8 mouse cellular contexts compared by ENCODE assay signal in the genomic region with DNA sequence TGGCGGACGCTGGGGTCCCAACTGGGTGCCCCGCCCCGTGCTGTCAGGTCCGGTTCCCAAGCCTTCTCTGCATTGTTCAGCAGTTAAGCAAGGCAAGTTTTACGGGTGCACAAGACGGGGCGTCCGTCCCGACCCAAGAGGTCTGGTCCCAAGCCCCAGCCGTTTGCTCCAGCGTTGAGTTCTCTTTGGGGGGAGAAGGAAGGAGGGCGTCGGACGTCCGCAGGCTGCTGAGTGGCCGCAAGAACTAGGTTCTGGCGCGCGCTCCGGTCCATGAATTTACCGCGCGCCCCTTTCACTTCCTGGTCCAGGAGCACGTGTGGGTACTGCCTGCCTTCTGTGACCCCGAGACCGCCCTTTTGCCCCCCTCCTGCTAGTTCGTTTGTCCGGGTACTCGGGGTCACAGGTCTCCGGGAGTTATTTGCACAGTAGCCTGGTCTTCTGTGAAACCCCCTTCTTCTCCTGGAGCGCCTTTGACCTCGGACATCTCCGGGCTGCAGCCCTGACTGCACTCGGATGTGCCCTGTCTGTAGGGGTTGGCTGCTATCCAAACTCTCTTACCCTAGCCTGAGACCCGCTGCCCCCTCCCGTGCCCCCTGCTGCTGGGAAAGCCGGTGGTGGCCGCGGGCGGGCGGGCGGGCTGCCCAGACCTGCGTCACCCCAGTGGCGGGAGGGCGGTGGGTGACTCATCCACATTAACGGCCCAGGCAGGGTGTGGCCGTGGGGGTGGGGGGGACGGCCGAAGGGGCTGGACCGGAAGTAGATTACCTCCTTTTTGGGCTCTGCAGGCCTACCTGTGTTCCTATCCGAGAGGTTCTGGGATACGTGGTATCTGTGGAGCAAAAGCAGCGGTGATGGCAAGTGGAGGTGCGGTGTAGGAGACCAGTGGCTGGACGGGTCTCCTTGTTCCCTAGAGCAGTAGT. TPM values are rescaled to one million over a fixed set of nuclear protein-coding genes. Genes with fewer than 3 reads are reported as not detected.
DNase-seq lines count a peak whose midpoint lies in the region; ATAC-seq and TF ChIP-seq lines count a peak whose summit lies in the region.

No protein-coding gene starts in this region.

- H3K4me3 ChIP-seq in testis, adult 2 months (ENCODE audit: control insufficient read depth, low read depth, low read length), result peak overlapping the region; percentile 65
- H3K4me3 ChIP-seq in embryonic facial prominence, embryonic 15.5 days (replicated peaks), result peak overlapping the region; percentile 57

- peaks cover 25% of the 10 kb centered on the region for H3K4me1 ChIP-seq in testis, adult 2 months (ENCODE audit: control insufficient read depth, insufficient read depth, low read length)
- peaks cover 56% of the 10 kb centered on the region for H3K4me1 ChIP-seq in embryonic facial prominence, embryonic 15.5 days

- no peaks in the 10 kb centered on the region for H3K27me3 ChIP-seq in testis, adult 2 months (ENCODE audit: control insufficient read depth, insufficient read depth, low read length)
- H3K27me3 ChIP-seq in embryonic facial prominence, embryonic 15.5 days, result no peaks in the 10 kb centered on the region

- no peaks in the 10 kb centered on the region for H3K9me3 ChIP-seq in embryonic facial prominence, embryonic 15.5 days (replicated peaks)

- peak overlapping the region; percentile 45 for H3K27ac ChIP-seq in testis, adult 2 months (ENCODE audit: control insufficient read depth, insufficient read depth, low read depth, low read length)
- peak overlapping the region; percentile 86 for H3K27ac ChIP-seq in embryonic facial prominence, embryonic 15.5 days (replicated peaks)

- TF ChIP-seq CTCF in testis, adult 2 months (IDR thresholded peaks at IDR 0.05; ENCODE audit: control insufficient read depth, insufficient read depth, insufficient replicate concordance, low read depth, low read length), result no peak

- TF ChIP-seq POLR2A in testis, adult 2 months (IDR thresholded peaks at IDR 0.05; ENCODE audit: control insufficient read depth, low read depth, low read length), result 0 out of 2 replicates have a peak, but pooled peaks have one; percentile 1

- WGBS in embryonic facial prominence, embryonic 15.5 days, result 1% methylated on average over 54 of the region's 56 CpGs

- no peaks in the 10 kb centered on the region for H3K36me3 ChIP-seq in testis, adult 2 months (ENCODE audit: control insufficient read depth, insufficient read depth, low read length)
- H3K36me3 ChIP-seq in embryonic facial prominence, embryonic 15.5 days, result peaks cover 30% of the 10 kb centered on the region

- no peak for DNase-seq in testis, postnatal 14 days (ENCODE audit: low spot score)
- DNase-seq in heart, postnatal 10 days, result peak; percentile 79
- peak; percentile 85 to 86 for DNase-seq in kidney, postnatal 36 days
- DNase-seq in testis, postnatal 10 days (ENCODE audit: low spot score), result peak; percentile 63
- no peak for DNase-seq in right cerebral cortex, postnatal 14 days

- intact Hi-C loops in heart, postnatal 10 days (cut with DNase I), result loop anchor here (1.0 to 10.0 kb wide), 2 partner anchors 25 to 296 kb away; partner anchors contain the start of gene Pea15a

- peak; percentile 22; the same call in 1 of the 2 replicates for ATAC-seq in embryonic facial prominence, embryonic 15.5 days (ENCODE audit: insufficient number of reproducible peaks, low FRiP score, low TSS enrichment, low read depth)
- ATAC-seq in megakaryocyte-erythroid progenitor cell, adult 5-6 weeks (replicated peaks; ENCODE audit: low FRiP score, low TSS enrichment, poor library complexity, severe bottlenecking), result peak; percentile 9

- peak overlapping the region; percentile 50 for H3K9ac ChIP-seq in embryonic facial prominence, embryonic 15.5 days

- peak overlapping the region; percentile 68 for H3K4me2 ChIP-seq in embryonic facial prominence, embryonic 15.5 days (replicated peaks)

RNA-seq across cellular contexts. Expression of gene Tagln2, which starts 0.9 kb away (rescaled TPM):
- 7.6 and 16.5 TPM in 2 replicates for polyA plus RNA-seq in testis, adult 2 months (2012; rRNA removed)
- polyA plus RNA-seq in embryonic facial prominence, embryonic 15.5 days (2015; fragmentation: Nextera tagmentation; extraction: Ambion mirVana), result 260 and 286 TPM in 2 replicates
- 100 to 1,000 TPM; 173 to 178 TPM for total RNA-seq in heart, postnatal 10 days (2021)
- 244 and 269 TPM in 2 replicates for total RNA-seq in megakaryocyte-erythroid progenitor cell, adult 5-6 weeks (2014; fragmentation: Nextera tagmentation)
- 147 and 171 TPM in 2 replicates for total RNA-seq in megakaryocyte-erythroid progenitor cell, adult 5-6 weeks (2017)

RNA-seq across cellular contexts. Expression of gene Igsf9, which starts 19.1 kb away (rescaled TPM):
- polyA plus RNA-seq in testis, adult 2 months (2012; rRNA removed), result 66.1 and 68.5 TPM in 2 replicates
- polyA plus RNA-seq in embryonic facial prominence, embryonic 15.5 days (2015; fragmentation: Nextera tagmentation; extraction: Ambion mirVana), result 58.4 and 61.0 TPM in 2 replicates
- total RNA-seq in heart, postnatal 10 days (2021), result 1 to 10 TPM; 1.0 to 1.4 TPM
- total RNA-seq in megakaryocyte-erythroid progenitor cell, adult 5-6 weeks (2014; fragmentation: Nextera tagmentation), result not detected in 2 replicates
- total RNA-seq in megakaryocyte-erythroid progenitor cell, adult 5-6 weeks (2017), result 0.09 TPM in 1 of 2 replicates, not detected in the other

RNA-seq across cellular contexts. Expression of gene Cfap45, which starts 19.9 kb away (rescaled TPM):
- polyA plus RNA-seq in testis, adult 2 months (2012; rRNA removed), result 302 and 305 TPM in 2 replicates
- 12.2 and 18.7 TPM in 2 replicates for polyA plus RNA-seq in embryonic facial prominence, embryonic 15.5 days (2015; fragmentation: Nextera tagmentation; extraction: Ambion mirVana)
- total RNA-seq in heart, postnatal 10 days (2021), result 1 to 10 TPM; 1.8 to 2.8 TPM
- total RNA-seq in megakaryocyte-erythroid progenitor cell, adult 5-6 weeks (2014; fragmentation: Nextera tagmentation), result not detected in 2 replicates
- 0.75 TPM in 1 of 2 replicates, not detected in the other for total RNA-seq in megakaryocyte-erythroid progenitor cell, adult 5-6 weeks (2017)

RNA-seq across cellular contexts. Expression of gene Slamf9, which starts 25.6 kb away (rescaled TPM):
- 9.8 and 13.1 TPM in 2 replicates for polyA plus RNA-seq in testis, adult 2 months (2012; rRNA removed)
- 0.85 and 1.2 TPM in 2 replicates for polyA plus RNA-seq in embryonic facial prominence, embryonic 15.5 days (2015; fragmentation: Nextera tagmentation; extraction: Ambion mirVana)
- total RNA-seq in heart, postnatal 10 days (2021), result 1 to 10 TPM; 1.3 to 1.4 TPM
- not detected in 2 replicates for total RNA-seq in megakaryocyte-erythroid progenitor cell, adult 5-6 weeks (2014; fragmentation: Nextera tagmentation)
- total RNA-seq in megakaryocyte-erythroid progenitor cell, adult 5-6 weeks (2017), result not detected in 2 replicates

RNA-seq across cellular contexts. Expression of gene Vsig8, which starts 55.0 kb away (rescaled TPM):
- 12.1 and 14.1 TPM in 2 replicates for polyA plus RNA-seq in testis, adult 2 months (2012; rRNA removed)
- 7.7 and 10.9 TPM in 2 replicates for polyA plus RNA-seq in embryonic facial prominence, embryonic 15.5 days (2015; fragmentation: Nextera tagmentation; extraction: Ambion mirVana)
- under 1 TPM in 1 of 2 experiments, not detected in 1; 0.24 TPM for total RNA-seq in heart, postnatal 10 days (2021)
- total RNA-seq in megakaryocyte-erythroid progenitor cell, adult 5-6 weeks (2014; fragmentation: Nextera tagmentation), result not detected in 2 replicates
- total RNA-seq in megakaryocyte-erythroid progenitor cell, adult 5-6 weeks (2017), result not detected in 2 replicates

Comparison
In these comparisons a context has a peak if more than half of its experiments do, and no peak if none do; other contexts are left out.
1. DNase-seq: peak in heart, postnatal 10 days (2 of 2), kidney, postnatal 36 days (2 of 2) and testis, postnatal 10 days (single experiment); none in testis, postnatal 14 days (single experiment) and right cerebral cortex, postnatal 14 days (single experiment).